Mouse (Mus musculus) forebrain, embryonic 11.5 days (tissue): ENCODE data around the gene Vwa8. TPM values are rescaled to one million over a fixed set of nuclear protein-coding genes. Genes with fewer than 3 reads are reported as not detected.

ENCODE experiments used
- ATAC-seq: fragments of 200-750 bp; cut with Nextera tagmentation; replicated peaks from 2 replicates; pipeline ENCODE4 v1.8.0; 2017; ENCODE audit warnings: moderate TSS enrichment; ENCODE audit not compliant: low FRiP score
- DNase-seq: peaks from one replicate; pipeline ENCODE4 v3.0.0-alpha.2; 2017; ENCODE audit warnings: low spot score
- H3K27ac ChIP-seq: fragments of 300-500 bp; sonication (generic); 2 replicates; pipeline ENCODE4 v1.5.1; 2014; ENCODE audit warnings: low read depth, low read length
- H3K27me3 ChIP-seq: fragments of 300-500 bp; sonication (generic); 2 replicates; pipeline ENCODE4 v1.6.1; 2014; ENCODE audit warnings: mild to moderate bottlenecking, low read length, mixed read lengths; ENCODE audit not compliant: control insufficient read depth, insufficient read depth
- H3K36me3 ChIP-seq: fragments of 300-500 bp; sonication (generic); 2 replicates; pipeline ENCODE4 v1.6.1; 2014; ENCODE audit warnings: mild to moderate bottlenecking, low read length, moderate library complexity, mixed read lengths; ENCODE audit not compliant: control insufficient read depth, insufficient read depth
- H3K4me1 ChIP-seq: fragments of 300-500 bp; sonication (generic); replicated peaks from 2 replicates; pipeline ENCODE4 v1.6.1; 2014; ENCODE audit warnings: low read length, mixed read lengths; ENCODE audit not compliant: control insufficient read depth, insufficient read depth
- H3K4me2 ChIP-seq: fragments of 300-500 bp; sonication (generic); 2 replicates; pipeline ENCODE4 v1.6.1; 2014; ENCODE audit warnings: low read depth, mild to moderate bottlenecking, low read length, moderate library complexity, mixed read lengths; ENCODE audit not compliant: severe bottlenecking
- H3K4me3 ChIP-seq: fragments of 300-500 bp; sonication (generic); 2 replicates; pipeline ENCODE4 v1.5.1; 2014; ENCODE audit warnings: low read depth, low read length
- H3K9ac ChIP-seq: fragments of 300-500 bp; sonication (generic); 2 replicates; pipeline ENCODE4 v1.6.1; 2014; ENCODE audit warnings: low read length
- H3K9me3 ChIP-seq: fragments of 300-500 bp; sonication (generic); 2 replicates; pipeline ENCODE4 v1.6.1; 2016; ENCODE audit warnings: low read length, mixed read lengths; ENCODE audit not compliant: control insufficient read depth
- WGBS: fragments of 180-500 bp; shearing (Covaris S2); extraction: QIAGEN DNeasy Blood & Tissue Kit; methylation state at CpG from one replicate; pipeline ENCODE4 v1.1.7; 2014; 5-methylcytosine and 5-hydroxymethylcytosine counted together
- polyA plus RNA-seq: library from polyadenylated mRNA; unstranded; fragments of >200 nt; fragmentation: Nextera tagmentation; extraction: Ambion mirVana; gene quantifications from 2 replicates; pipeline ENCODE4 v1.2.1, GENCODE M21; 2014

Vwa8 gene
- polyA plus RNA-seq, 1 experiment from 2014 or later, result 9.2 TPM

DNA sequence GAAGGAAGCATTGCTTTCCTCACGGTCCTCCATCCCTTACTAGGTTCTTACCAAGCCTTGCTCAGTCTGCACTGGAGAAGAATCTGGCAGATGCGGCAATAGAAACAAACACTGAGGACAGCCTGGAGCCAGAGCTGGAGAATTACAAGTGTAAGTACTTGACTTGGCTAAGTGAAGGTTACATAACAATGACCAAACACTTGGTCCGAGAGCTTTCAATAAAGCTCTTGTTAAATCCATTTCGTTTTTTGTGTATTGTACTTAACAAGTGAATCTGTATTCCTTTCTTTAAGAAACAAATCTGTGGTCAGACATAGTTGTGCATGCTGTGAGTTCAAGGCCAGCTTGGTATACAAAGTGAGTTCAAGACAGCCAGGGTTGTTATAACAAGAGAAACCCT lies 169.7 kb downstream of the Vwa8 start:
- no peak overlapping the region for H3K9ac ChIP-seq
- H3K27ac ChIP-seq, result no peak overlapping the region
- H3K9me3 ChIP-seq, result no peaks in the 10 kb centered on the region
- no peaks in the 10 kb centered on the region for H3K27me3 ChIP-seq
- ATAC-seq, result no peak
- no peak overlapping the region for H3K4me2 ChIP-seq
- no peak for DNase-seq
- H3K4me1 ChIP-seq, result no peaks in the 10 kb centered on the region; the same call in 1 of the 2 replicates
- no peak overlapping the region for H3K4me3 ChIP-seq
- H3K36me3 ChIP-seq, result no peaks in the 10 kb centered on the region
- WGBS, result 77% methylated on average over 4 of the region's 4 CpGs

DNA sequence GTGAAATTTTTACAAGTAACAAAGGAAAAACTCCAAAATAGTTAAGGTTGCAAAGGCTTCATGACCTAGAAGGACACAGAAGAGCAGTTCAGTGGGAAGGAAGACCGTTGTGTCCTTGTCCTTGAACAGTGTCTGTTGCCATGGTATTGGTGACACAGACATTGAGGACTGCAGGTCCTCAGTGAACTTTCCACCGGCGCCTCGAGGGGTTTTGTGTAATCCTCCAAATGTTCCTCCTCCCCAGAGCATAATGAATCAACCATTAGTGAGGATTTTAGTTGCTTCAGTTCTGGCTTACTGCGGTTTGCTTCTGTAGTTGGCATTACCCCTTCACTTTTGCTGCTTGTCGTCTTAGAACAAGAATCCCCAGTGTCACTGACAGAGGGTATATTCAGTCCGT lies 172.9 kb downstream of the Vwa8 start:
- no peaks in the 10 kb centered on the region; the same call in 1 of the 2 replicates for H3K4me1 ChIP-seq
- no peak overlapping the region for H3K9ac ChIP-seq
- no peak for DNase-seq
- H3K4me2 ChIP-seq, result no peak overlapping the region
- no peaks in the 10 kb centered on the region for H3K9me3 ChIP-seq
- no peaks in the 10 kb centered on the region for H3K36me3 ChIP-seq
- 45% methylated on average over 7 of the region's 7 CpGs for WGBS
- H3K4me3 ChIP-seq, result no peak overlapping the region
- no peak for ATAC-seq
- H3K27ac ChIP-seq, result no peak overlapping the region
- no peaks in the 10 kb centered on the region for H3K27me3 ChIP-seq

DNA sequence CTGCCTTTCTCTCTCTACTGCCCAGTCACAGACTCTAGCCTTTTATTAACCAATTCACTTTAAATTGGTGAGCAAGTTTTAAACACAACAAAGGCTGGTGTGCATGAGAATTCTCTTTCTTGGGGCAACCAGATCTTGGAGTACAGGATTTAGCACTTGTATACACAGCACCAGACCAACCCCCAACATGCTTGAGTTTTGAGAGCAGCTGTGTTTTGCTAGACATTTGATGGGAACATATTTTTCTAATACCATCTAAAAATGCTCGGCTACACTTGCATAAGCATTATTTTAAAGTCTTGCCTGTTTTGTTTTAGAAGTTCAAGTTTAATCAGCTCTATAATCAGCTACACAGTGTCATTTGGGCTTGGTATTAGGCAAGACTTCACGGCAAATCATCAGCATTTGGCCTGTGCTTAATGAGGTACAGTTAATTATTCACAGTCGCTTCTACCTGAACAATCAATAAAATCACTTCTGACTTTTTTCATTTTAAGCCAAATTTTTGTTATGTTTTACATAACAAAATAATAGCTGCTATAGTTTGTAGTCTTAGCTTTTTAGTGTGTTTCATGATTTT lies 180.2 kb downstream of the Vwa8 start:
- 84% methylated on average over 3 of the region's 3 CpGs for WGBS
- Histone ChIP-seq H3K4me3 (no peak overlapping the region), H3K9me3 (no peaks in the 10 kb centered on the region), H3K9ac (no peak overlapping the region), H3K27me3 (no peaks in the 10 kb centered on the region), H3K36me3 (no peaks in the 10 kb centered on the region), H3K27ac (no peak overlapping the region), H3K4me2 (no peak overlapping the region), H3K4me1 (no peaks in the 10 kb centered on the region)
- ATAC-seq (no peak), DNase-seq (no peak)

DNA sequence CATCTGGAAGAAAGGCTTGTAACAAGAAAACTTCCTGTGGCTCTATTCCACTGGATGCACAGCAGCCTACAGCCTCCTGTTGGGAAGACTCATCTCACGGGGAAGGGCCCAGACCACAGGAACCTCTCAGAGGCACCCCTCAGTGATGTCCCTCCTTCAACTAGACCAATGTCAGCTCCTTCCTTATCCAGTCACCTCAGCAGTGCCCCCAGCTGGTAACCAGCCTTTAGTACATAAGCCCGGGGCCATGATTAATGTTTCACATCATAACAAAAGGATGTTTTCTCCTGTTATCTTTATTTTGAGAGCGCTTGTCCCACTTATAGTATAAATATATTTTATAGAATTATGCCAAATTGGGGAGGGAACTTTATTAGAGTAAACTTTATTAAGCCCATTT lies 181.9 kb downstream of the Vwa8 start:
- H3K4me2 ChIP-seq, result no peak overlapping the region
- ATAC-seq (no peak), DNase-seq (no peak)
- H3K27me3 ChIP-seq, result no peaks in the 10 kb centered on the region
- H3K27ac ChIP-seq, result no peak overlapping the region
- H3K36me3 ChIP-seq, result no peaks in the 10 kb centered on the region
- no peak overlapping the region for H3K4me3 ChIP-seq
- WGBS, result 88% methylated on average over 3 of the region's 3 CpGs
- H3K4me1 ChIP-seq, result no peaks in the 10 kb centered on the region
- no peak overlapping the region for H3K9ac ChIP-seq
- no peaks in the 10 kb centered on the region for H3K9me3 ChIP-seq

DNA sequence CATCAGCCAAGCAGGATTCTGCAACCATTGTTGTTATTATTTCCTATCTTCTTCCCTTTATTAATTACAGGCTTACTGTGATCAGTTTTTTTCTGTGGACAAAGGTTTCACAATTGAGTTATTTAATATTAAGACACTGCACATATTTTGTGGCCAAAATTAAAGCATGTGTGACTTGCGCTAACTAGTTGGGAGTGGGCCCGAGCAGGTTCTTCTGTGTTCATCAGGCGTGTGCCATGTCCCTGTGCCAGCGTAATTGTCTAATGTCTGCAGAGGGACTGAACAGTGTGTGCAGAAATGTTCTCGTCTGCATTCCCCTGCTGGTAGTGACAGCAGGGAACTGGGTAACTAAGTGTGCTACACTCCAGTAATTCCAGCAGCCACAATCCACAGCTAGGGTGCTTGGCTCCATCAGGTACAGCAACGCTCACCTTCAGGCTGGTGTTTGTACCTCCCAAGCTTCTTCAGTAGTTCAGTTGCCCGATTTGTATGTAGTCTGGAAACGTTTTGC lies 182.4 kb downstream of the Vwa8 start:
- no peak overlapping the region for H3K4me3 ChIP-seq
- WGBS, result 89% methylated on average over 8 of the region's 8 CpGs
- no peaks in the 10 kb centered on the region for H3K36me3 ChIP-seq
- H3K27me3 ChIP-seq, result no peaks in the 10 kb centered on the region
- H3K4me2 ChIP-seq, result no peak overlapping the region
- no peak overlapping the region for H3K27ac ChIP-seq
- H3K9me3 ChIP-seq, result no peaks in the 10 kb centered on the region
- no peaks in the 10 kb centered on the region for H3K4me1 ChIP-seq
- no peak for ATAC-seq
- H3K9ac ChIP-seq, result no peak overlapping the region
- DNase-seq, result no peak

DNA sequence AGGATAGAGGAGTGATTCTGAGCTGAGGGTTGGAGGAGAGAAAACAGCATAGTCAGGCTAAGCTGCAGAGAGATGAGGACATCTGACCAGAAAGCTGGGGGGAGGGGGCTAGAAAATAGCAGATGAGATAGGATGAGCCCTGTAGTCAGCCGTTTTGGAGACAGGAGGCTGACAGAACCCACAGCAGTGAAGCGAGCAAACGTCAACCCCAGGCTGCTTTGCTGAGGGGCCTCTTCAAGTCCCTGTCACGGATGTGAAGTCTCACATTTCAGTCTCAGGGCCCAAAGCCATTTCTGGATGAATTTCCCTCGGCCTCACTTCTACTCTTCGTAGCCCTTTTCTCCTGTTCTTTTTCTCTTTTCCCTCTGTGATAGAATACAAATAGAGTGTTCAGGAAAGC lies 184.5 kb downstream of the Vwa8 start:
- 64% methylated on average over 6 of the region's 6 CpGs for WGBS
- no peak overlapping the region for H3K27ac ChIP-seq

DNA sequence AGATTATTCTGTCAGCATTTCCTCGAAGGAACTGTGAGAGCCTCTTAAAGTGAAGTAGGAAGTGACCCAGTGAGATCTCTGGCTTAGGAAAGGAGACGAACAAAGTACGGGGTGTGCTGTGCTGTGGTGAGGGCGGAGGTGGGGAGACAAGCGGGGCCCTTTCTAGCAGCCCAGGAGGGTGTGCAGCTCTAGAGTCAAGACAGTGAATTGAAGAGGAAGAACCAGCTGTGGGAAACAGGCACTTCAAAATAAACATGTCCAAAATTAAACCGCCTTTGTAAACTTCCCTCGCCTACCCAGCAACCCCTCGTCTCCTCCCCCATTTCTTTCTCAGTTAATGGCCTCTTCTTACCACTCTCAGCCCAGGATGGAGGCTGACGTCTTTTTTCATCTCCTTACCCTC lies 185.7 kb downstream of the Vwa8 start:
- no peak for ATAC-seq
- H3K4me1 ChIP-seq, result no peaks in the 10 kb centered on the region
- no peaks in the 10 kb centered on the region for H3K9me3 ChIP-seq
- H3K4me3 ChIP-seq, result no peak overlapping the region
- H3K4me2 ChIP-seq, result no peak overlapping the region
- H3K27ac ChIP-seq, result no peak overlapping the region
- H3K27me3 ChIP-seq, result no peaks in the 10 kb centered on the region
- no peaks in the 10 kb centered on the region for H3K36me3 ChIP-seq
- no peak for DNase-seq
- no peak overlapping the region for H3K9ac ChIP-seq
- 73% methylated on average over 9 of the region's 9 CpGs for WGBS

More for the DNA sequence above, 184.5 kb downstream of the Vwa8 start:
- no peak overlapping the region for H3K9ac ChIP-seq
- no peak overlapping the region for H3K4me3 ChIP-seq
- no peak overlapping the region for H3K4me2 ChIP-seq
- no peak for DNase-seq
- H3K36me3 ChIP-seq, result no peaks in the 10 kb centered on the region
- H3K9me3 ChIP-seq, result no peaks in the 10 kb centered on the region
- H3K4me1 ChIP-seq, result no peaks in the 10 kb centered on the region
- ATAC-seq, result no peak
- no peaks in the 10 kb centered on the region for H3K27me3 ChIP-seq

DNA sequence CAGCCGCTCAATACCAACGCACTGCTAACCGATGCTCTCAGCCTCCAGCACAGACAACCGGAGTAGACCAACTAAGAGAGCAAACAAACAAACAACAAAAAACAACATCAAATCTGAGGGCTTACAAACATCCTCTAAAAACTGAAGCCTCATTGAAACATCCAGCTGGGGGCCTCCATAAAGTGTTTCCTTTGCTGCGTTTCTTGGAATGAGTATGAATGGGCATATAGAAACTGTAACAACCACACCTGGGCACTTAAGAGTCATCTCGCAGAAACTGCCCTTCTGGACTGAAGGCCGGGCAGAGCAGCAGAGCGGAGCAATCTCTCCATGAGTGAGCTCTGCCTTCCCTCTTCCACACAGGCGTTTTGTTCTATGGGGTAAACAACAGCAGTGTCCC lies 186.7 kb downstream of the Vwa8 start:
- Histone ChIP-seq H3K27ac (no peak overlapping the region), H3K27me3 (no peaks in the 10 kb centered on the region), H3K9me3 (no peaks in the 10 kb centered on the region), H3K4me1 (no peaks in the 10 kb centered on the region), H3K36me3 (no peaks in the 10 kb centered on the region), H3K4me2 (no peak overlapping the region), H3K4me3 (no peak overlapping the region), H3K9ac (no peak overlapping the region)
- no peak for ATAC-seq
- 86% methylated on average over 9 of the region's 9 CpGs for WGBS
- no peak for DNase-seq

DNA sequence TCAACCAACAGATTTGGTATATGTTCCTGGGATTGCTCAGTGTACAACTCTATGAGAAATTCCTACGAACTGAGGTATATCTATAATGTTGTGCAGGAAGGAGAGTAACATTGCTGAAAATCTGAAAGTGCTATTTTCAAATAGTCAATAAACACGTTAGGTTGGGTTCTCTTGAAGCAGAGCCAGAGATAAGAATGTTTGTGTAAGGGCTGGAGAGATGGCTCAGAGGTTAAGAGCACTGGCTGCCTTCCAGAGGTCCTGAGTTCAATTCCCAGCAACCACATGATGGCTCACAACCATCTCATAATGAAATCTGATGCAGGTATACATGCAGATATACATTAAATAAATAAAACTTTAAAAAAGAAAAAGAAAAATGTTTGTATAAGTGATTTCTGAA lies 198.3 kb downstream of the Vwa8 start:
- Histone ChIP-seq H3K27ac (no peak overlapping the region), H3K27me3 (no peaks in the 10 kb centered on the region), H3K36me3 (no peaks in the 10 kb centered on the region), H3K4me1 (no peaks in the 10 kb centered on the region), H3K4me2 (no peak overlapping the region), H3K9me3 (no peaks in the 10 kb centered on the region), H3K4me3 (no peak overlapping the region), H3K9ac (no peak overlapping the region)
- no peak for DNase-seq
- WGBS, result 88% methylated on average over 2 of the region's 2 CpGs
- no peak for ATAC-seq
